Mouse (Mus musculus) gastrocnemius, postnatal 10 days (tissue): ENCODE results near the gene Ldhb. TPM values are rescaled to one million over a fixed set of nuclear protein-coding genes. Genes with fewer than 3 reads are reported as not detected.
"Not testable (repeated sequence)": the region's sequence is repeated elsewhere in the genome, so short reads cannot be mapped to it uniquely, and the experiment has no call there.

ENCODE experiments used
- DNase-seq: peaks from one replicate; pipeline ENCODE4 v3.0.0; 2021; ENCODE audit warnings: mixed read lengths
- long read RNA-seq, 2 experiments: library from polyadenylated mRNA; stranded (forward); transcript quantifications; one replicate each; pipeline ENCODE4 v2.0.0; 2021
- total RNA-seq, 2 experiments: library from RNA; stranded (reverse); gene quantifications; 2 replicates each; pipeline ENCODE4 v1.2.3; 2021

Gene Ldhb
- total RNA-seq, result 10 to 100 TPM; 90.6 to 93.5 TPM
- long read RNA-seq, experiment 1, transcript Ldhb-201 (8 exons, 1,304 nt), result major isoform, 93 of 102 reads
- long read RNA-seq, experiment 1, partial matches to known transcripts, result 5 of 102 reads
- long read RNA-seq, experiment 1, other reads (novel, unspliced or antisense), result 4 of 102 reads
- long read RNA-seq, experiment 2, transcript Ldhb-201 (8 exons, 1,304 nt), result major isoform, 115 of 121 reads
- long read RNA-seq, experiment 2, partial matches to known transcripts, result 1 of 121 reads
- long read RNA-seq, experiment 2, other reads (novel, unspliced or antisense), result 5 of 121 reads

DNA sequence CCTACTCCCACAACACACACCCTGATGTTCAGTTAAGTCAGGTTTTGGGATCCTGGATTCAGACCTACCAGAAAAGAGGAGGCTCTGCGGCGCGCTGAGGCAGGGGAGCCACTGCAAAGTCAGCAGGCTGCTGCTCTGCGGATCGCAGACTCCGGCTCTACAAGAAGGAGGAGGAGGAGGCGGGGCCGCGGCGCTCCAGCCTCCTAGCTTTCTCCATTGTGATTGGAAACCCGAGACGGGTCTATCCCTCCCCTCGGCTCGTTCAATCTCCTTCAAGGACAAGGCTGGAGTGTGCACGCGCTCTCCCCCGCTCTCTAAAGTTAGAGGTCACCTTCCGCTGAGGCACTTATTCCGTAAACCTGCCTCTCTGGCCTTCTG, at the start of gene Ldhb:
Ldhb (minus strand) TSS at position 173 of the 378 bp plus-strand sequence.
- DNase-seq, result peak; percentile 72

DNA sequence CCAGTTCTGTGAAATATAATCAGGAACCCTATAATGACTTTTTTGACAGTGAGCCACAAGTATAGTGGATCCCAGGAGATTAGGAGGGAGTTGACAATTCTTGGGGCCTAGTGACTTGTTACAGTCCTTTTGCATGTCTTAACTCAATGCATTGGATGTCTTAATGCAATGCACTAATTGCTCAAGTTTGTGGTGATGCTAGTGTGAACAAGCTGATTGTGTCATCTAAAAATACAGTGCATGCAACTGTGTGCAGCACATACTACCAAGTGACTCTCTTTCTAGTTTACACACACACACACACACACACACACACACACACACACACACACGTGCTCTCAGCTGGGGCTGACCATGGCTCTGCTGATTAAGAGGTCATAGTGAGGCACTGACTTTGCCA, 48.2 kb upstream of the Ldhb start:
- DNase-seq, result no peak

DNA sequence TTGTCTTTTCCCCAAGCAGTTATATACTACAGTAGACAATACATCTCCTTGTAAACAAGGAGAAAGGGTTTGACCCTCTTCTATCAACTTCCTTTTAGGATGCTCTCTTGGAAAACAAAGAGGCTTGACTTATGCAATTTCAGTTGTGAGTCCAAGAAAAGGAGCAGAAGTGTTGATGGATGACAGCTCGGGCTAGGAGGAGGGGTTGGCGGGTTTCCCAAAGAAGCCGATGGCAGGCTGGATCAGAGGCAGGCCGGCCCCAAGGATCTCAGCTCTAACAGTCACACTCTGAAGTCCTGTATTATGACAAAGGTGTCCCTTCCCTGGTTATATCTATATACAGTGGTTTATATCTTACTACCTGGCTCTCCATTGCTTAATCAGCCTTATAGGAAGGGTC, 43.7 kb upstream of the Ldhb start:
- no peak for DNase-seq

DNA sequence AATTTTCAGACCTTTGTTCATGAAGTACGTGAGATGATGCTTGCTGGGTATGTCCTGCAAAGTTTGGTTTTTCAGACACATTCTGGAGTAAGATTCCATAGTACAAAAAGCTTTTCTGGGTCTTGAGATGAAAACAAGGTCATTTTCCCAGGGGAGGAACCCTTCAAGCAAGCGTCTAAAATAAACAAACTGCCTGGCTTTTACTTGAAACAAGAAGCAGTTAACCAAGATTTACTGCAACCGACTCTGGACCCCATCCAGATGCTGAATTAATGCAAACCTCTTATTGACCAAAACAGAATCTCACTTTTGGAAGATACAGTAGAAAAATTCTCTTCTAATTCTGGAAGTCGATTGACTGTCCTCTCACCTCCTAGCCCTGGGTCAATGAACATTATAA, 43.1 kb upstream of the Ldhb start:
- no peak for DNase-seq

DNA sequence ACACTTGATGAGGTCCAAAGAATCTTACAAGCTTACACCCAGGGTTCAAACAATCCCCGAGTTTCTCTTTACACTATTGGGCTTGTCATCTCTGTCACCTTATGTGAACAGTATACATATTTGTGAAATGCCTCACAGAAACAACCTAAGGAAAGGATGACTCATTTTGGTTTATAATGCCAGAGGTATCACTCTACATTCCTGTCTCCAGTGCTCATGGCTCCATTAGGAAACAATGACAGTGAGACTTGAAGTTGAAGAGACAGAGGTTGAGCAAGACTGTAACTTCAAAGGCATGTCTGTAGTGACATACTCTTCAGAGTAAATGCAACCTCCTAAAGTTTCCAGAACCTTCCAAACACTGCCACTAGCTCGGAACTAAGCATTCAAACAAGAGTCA, 40.6 kb upstream of the Ldhb start:
- no peak for DNase-seq

DNA sequence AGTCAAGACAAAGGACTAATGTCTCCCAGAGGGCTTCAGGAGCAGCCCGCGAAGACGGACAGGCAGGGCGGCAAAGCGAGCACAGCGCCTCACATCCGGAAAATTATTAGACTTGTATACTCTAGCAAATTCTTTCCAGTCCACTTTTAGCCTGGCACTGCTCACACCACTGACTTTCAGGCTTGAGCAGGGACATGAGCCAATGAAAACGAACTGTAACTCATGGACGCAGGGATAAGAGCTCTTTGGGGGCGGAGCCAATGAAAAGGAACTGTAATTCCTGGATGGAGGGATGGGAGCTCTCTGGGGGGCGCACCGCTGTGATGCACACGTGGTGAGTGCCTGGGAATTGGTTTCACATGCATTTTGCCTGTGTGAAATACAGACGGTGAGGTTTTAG, 37.4 kb upstream of the Ldhb start:
- DNase-seq, result no peak

DNA sequence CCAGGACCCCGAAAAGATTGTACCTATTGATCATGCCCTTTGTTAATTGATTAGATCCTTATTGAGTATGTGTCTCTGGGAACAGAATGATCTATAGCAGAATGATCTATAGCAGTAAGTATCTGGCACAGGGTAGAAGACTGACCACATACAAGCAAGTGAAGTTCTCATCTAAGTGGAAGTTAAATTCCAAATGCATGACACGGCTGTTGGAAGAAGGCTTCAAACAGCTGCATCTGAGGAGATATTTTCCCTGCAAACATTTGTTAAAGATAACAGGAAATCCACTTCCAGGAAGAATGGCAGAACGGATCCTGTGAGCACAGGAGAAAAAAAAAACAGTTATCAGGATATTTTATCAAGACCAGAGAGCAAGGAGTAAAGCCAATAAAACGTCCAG, 35.9 kb upstream of the Ldhb start:
- no peak for DNase-seq

DNA sequence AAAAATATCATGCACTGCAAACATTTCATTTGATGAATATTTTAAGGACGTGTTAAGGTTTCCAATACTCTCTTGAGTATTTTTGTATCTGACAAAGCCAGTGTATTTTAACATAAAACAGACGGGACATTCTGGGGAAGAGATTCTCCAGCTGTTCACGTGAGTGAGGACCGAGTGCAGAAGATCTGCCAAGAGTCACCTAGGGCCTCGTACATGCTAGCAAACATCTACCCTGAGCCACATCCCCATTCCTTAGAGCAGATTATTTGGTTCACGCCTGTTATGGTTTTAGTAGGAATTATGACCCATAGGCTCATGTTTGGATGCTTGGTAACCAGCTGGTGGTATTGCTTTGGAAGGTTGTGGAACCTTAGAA, 35.0 kb upstream of the Ldhb start:
- DNase-seq, result no peak

DNA sequence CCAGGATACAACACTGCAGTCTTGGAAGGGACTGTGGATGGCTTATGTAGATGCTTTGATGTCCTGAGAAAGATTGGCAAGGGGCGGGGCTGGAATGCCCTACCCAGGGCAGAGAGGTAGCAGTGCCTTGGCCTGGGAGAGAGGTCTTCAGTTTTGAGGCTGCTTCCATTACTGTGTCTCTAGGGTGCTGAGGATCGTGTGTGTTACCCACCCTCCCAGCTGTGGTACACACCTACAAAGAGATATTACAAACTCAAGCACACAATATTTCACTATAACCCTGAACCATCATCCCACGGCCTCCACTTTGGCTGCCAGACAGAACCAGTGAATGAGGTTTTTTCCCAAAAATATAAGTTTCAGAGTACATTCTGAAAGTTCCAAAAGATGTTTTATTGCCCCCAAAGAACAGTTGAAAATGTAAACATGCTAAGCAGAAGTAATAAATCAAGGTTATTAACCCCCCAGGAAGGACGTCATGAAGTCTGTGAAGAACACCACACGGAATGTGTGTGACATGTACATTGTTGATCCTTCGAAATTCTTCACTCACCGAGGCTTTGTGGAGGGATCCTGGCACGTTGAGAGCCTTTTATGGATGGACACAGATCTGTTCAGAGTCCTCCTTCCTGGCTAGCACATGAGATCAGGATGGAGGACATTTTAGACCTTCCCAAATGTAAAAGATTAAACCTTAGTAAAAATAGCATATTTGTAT, 34.5 kb upstream of the Ldhb start:
- DNase-seq, result no peak

DNA sequence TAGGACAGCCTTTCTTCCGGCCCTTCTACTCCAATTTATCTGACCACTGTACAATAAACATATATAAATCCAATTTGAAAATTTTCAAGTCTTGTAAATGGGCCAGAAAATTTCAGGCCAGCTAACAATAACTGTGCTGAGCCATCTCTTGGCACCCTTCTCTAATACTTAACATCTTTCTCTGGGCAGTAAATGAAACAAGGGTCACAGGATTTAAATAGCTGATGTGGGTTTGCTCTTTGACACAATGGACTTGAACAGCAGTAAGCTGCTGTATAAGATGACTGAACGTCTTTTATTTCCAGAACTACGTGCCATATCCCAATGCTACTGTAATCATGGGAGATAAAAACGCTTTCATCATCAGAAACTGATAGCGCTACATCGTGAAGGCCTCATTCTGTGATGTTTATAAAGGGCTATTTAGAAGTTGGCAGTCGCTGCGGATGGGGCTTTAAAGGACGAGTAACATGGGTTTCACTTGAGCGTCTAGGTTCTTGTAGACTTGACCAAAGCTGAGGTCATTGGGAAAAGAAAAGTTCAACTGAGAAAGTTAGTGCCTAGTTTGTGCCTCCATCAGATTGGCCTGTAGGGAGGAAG, 32.9 kb upstream of the Ldhb start:
- no peak for DNase-seq

DNA sequence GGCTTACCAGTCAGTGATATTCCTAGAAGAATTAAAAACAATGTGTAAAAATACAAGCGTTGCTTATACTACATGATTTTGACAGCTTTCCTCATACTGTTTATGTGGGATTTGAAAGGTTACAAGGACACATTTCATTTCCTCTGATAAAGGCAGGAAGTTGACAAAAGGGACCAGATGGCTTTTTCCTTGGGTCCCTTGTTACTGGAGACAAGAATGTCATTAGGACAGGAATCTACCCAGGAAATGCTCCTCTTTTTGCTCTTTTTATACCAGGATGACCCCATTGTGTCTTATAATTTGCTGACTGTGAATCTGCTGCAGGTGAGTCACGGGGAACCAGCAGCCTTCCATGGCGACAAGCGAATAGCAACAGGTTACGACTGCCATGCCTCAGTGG, 32.4 kb upstream of the Ldhb start:
- DNase-seq, result no peak

DNA sequence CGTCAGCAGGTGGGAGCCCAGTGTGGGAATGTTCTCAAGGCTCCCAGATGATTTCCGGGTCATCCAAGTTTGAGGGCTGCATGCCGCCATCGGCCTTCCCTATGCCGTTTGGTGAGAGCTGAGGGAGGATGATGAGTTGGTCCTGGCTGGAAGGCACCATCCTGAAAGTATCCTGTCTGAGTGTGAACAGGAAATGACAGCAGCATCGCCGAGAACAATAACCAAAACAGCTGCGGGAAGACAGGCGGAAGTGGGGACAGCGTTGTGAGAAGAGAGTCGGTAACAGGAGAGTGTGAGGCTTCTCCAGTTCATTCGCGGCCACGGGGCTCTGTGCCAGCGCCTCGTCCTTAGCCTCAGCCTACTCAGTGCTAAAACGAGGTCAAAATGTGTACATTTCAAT, 30.7 kb upstream of the Ldhb start:
- peak; percentile 43 for DNase-seq

DNA sequence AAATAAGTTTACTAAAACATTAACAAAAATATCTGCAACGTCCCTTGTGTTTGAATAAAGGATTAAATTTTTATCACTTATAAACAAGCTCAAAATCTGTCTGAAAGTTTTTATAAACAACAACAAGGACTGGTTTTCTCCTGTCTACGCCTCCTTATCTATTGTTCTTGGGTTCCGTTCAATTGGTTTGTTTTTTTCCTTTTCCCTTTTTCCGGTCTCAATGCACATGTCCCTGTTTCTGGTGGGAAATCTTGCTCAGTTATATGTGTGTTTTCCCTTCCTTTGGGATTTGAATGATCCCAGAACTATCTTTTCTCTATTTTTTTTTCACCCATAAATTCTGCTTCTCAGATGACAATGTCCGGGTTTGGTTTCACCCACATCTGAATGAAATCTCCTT, 25.7 kb upstream of the Ldhb start:
- no peak for DNase-seq

DNA sequence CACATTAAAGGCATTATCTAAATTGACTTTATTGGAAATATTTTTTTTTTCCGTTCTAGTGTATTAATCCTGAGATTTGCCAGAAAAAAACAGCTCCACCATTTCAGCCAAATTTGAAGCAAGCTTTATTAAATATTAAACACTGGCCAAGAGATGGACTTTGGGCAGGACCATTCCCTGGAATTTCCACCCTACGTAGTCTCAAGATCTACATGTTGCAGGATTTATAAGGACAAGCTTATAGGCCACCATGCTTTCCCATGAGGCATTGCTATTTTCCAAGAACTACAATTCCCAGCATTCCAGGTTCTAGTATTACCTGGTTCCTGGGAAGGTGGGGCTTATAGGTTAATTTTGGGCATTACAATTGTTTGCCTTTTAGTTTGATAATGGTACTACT, 24.9 kb upstream of the Ldhb start:
- no peak for DNase-seq

DNA sequence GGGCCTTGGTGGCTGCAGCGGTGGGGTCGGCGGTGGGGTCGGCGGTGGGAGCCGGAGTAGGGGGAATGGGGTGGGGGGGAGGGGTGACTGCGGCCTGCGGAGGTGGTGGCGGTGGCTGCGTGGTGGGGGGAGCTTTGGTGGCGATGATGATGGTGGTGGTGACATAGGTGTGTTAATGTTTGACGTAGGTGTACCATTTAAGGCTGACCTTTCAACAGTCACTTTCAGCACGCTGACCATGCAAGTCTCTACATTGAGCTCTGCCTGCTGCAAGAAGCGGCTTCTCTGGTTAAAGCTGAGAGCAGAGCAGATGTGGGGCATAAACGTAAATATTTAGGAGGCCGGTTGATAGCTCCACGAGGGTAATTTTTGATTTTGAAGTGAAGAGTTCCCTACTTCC, 24.4 kb upstream of the Ldhb start:
- DNase-seq, result no peak

DNA sequence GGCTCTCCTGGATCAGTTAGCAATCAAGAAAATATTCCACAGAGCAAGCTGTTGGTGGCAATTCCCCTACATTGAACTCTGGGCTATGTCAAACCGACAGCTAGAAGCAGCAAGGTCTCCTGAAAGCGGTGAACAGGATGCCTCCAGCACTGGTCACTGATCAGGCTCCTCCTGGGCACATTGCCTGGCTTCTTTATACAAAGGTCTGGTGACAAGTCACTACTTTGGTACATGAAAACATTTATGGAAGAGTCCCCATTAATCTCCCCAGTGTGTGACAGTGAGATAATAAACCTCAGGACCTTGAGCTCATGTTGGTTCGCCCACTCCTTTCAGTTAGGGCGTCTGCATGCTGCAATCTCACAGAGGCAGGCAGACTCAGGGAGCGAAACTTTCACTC, 22.6 kb upstream of the Ldhb start:
- DNase-seq, result no peak

DNA sequence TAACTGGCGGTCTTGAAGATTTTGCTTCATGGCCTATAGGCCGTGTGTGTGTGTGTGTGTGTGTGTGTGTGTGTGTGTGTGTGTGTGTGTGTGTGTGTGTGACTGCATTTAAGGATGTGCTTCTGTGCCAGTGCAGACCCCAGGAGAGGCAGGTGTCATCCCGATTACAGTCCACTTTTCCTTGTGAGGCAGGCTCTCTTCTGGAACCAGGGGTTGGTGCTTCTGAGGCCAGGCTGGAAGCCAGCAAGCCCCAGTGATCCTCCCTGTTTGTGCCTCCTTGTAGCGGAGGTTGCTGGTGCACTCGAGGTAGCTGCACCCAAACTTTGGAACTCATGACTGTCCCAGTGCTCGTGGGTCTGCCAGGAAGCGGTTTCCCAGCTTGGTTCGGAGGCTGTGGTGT, 21.9 kb upstream of the Ldhb start:
- DNase-seq, result no peak

DNA sequence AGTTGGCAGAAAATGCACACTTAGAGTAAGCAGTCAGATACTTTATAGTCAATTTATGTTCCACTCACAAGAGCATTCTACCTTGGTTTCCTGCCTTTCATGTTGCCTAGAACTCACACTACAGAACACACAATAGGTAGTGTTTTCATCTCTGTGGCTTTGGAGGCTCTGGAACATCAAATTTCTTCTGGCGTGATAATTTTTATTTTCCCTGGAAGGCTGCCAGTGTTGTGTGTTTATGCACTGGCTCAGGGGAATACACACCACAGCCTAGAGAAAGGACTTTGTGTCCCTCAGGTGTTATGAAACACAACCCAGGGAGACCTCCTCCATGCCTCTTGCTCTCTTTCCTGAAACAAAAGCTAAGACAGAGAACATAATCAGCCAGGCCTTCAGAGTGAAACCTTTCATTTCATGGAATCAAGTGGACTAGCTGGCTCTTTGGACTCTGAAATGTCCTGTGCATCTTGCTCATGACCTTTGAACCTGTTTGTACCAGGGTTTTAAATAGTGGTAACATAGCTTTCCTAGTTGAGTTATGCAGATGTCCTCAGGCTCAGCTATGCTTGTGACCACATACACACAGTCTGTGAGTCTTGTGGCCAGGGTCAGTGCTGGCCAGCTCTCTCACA, 20.3 kb upstream of the Ldhb start:
- no peak for DNase-seq

DNA sequence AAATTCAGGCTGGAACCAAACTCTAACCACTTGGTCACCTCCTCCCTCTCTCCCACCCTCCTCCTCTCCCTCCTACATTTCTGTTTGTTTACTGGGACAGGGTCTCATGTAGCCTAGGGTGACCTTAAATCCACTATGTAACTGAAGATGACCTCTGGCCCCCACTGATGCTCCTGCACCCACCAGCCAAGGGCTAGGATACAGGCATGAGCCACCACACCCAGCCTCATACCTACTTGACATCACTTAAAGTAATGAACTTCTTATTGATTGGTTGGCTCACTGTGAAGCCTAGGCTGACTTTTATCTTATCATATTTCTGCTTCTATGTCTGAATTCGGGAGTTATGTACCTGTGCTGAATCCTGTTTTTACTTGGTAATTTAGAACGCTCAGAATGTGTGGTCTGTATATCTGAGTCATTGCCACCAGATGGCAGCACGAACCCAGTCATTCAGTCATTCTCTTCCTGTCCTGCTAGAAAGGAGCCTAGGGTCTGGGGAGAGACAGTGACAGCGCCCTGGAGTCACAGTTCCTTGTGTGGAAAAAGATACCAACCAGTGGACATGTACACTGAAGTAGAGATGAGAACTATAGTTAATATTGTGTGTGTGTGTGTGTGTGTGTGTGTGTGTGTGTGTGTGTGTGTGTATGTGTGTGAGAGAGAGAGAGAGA, 17.0 kb upstream of the Ldhb start:
- peak; percentile 70 for DNase-seq

DNA sequence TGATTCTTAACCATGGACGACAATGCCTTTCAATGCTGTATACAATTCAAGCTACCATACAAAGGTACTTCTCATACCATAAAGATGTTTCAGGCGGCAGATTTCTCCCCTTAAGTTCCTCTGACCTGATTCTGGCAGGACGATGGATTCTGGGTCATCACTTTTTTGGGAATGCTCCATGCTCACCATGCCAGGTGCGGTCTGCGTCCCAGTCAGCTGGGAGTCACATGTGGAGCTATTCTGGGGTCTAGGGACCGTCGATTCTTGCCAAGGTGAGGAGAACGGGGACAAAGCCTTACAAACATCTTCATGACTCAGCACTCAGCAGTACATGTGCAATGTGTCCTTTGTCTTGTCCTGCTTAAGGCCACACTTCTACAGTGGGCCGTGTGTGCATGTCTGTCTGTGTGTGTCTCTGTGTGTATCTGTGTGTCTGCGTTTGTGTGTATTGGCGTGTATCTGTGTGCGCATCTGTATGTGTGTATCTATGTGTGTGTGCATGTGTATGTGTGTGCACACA, 13.9 kb upstream of the Ldhb start:
- no peak for DNase-seq

DNA sequence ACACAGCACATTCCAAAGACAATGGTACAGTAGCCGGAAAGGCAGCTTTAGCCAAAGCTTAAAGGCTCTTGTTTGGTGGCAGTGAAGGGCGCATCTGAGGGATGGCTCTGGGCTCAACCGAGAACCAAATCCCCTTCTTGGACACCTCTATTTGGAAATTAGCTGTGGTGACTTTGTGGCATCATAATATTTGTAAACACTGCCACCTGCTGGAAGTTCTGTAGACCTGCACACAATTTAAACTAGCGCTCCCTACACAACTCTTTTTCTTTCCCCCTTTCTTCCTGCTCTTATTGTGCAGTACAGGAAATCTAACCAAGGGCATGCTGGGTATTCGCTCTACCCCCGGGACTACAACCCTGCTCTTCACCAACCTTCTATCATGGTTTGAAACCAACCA, 11.4 kb upstream of the Ldhb start:
- no peak for DNase-seq

DNA sequence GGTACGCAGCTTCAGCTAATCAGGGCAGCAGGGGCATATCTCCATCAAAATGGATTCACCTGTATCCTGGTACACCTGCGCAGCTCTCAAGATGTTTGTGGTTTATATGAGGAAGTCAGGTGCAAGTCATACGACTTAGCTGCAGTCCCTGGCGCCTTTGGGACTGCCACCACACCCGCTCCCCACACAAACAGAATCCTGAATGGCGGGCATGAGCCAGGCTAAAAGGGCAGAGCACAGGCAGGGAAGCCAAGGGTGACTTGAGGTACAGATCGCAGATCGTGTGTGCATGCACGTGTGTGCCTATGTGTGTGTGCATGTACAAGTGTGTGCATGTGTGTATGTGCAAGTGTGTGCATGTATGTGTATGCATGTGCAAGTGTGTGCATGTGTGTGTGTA, 7.6 kb upstream of the Ldhb start:
- DNase-seq, result not testable (repeated sequence)

DNA sequence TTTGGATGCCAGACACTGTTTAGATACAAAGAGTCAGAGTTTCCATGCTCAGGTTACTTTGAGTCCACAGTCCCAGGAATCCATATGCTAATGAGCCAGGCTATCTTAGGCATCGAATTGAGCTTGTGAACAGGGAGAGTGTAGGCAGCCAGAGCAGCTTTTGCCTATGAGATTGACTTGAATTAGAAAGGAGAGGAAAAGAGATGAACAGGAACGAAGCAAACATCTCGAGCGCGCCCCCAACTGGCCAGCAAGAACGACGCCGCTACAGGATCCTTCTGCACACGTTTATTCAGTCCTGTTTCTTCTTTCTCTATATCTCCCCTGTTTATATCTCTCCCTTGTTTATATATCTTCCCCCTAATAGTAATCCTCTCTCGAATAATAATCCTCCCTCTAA, 7.2 kb upstream of the Ldhb start:
- DNase-seq, result peak; percentile 50
